Mouse (Mus musculus): ENCODE measurements around the gene Prcd.
A peak's percentile ranks its signal among the peaks of the same experiment; 100 is the strongest.

The Prcd gene

DNA sequence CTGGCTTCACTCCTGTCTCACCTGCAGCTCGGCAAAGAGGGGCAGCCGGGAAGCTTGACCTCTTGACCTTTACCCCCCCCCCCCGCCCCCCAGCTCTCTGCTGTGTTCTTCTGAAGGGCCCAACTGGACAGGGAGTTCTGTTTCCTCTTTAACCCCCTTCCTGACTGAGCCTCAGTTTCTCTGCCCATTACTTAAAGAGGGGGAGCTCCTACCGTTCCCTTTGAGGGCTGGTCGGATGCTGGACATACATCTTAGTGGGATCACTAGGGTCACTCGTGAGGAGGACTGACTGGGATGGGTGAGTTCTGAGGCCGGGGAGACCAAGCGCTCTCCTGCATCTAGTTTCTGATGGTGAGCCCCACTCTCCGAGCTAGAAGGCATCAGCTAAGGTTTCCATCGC, at the start of gene Prcd:
Gene Prcd (plus strand): TSS at position 301 of the 400 bp plus-strand sequence.
- no peak for DNase-seq

DNA sequence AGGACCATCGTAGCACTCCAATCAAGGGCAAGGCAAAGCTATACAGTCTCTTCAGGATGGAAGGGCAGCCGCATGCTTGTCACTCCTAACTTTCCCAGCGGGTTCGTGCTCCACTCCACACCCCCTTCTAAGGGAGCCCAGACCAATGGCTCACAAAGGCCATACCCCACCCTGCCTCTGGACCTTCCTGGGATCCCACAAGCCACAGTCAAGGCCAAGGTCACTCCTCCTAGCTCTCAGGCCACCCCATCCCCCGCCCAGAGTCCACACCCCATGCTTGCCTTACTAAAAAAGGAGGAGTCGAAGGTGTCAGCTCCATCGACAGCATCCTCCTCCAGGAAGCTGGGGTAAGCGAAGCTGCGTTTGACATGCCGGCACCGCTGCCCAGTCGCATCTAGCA, 49.2 kb upstream of the Prcd start:
- no peak for DNase-seq

DNA sequence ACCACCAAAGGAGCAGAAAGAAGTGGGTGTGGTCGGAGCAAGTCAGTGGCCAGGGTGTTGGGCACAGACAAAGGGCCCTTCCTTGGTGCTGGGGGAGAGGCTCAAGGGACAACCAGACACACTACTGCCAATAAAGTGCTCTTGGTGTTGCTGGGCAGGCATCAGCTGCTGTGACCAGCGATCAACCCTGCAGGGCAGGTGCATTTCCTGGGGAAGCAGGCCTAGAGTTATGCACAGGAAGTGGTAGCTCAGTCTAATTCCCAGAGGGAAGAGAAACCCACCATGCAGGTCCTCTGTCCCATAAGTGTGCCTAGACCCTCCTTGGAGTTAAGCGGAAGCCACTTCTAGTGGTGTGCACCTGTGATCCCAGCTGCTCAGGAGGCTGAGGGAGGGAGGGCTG, 45.6 kb upstream of the Prcd start:
- peak; percentile 2 for DNase-seq

DNA sequence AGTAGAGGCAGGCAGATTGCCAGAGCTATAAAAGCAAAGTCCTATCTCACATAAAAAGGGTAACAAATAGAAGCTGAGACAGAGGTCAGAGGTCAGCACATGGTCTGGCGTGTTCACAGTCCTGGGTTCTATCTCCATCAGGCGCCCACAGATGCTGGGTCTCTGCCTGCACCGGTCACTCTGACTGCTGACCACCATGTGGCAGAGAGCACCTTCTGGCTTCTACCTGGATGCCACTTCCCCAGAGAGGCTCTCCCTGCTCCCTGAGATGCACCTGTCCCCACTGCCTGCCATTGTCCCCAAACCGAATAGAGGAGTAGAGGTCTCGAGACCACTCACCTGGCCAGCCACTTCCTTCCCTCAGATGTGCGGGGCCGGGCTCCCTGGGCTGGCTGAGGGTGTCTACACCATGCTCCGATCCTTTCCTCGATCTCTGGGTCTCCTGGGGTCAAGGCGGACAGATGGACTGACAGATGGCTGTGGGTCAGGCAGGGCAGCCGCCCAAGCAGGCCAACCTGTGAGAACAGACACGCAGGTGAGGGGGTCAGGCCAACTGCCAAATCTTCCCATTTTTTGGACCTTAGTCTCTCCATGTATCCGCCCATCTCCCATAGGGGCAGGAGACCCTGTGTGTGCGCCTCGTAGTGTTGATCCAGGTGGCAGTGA, 43.2 kb upstream of the Prcd start:
- peak; percentile 3 for DNase-seq

DNA sequence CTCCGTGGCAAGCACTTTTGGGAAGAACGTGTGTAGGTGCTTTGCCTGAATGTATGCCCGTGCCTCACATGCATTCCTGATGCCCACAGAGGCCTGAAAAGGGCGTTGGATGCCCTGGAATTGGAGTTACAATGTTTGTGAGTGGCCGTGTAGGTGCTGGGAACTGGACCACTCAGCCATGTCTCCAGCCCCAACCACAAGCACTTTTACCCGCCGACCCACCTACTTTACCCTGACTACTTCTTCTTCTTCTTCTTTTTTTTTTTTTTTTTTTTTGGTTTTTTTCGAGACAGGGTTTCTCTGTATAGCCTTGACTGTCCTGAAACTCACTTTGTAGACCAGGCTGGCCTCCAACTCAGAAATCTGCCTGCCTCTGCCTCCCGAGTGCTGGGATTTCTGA, 42.2 kb upstream of the Prcd start:
- peak; percentile 2 for DNase-seq

DNA sequence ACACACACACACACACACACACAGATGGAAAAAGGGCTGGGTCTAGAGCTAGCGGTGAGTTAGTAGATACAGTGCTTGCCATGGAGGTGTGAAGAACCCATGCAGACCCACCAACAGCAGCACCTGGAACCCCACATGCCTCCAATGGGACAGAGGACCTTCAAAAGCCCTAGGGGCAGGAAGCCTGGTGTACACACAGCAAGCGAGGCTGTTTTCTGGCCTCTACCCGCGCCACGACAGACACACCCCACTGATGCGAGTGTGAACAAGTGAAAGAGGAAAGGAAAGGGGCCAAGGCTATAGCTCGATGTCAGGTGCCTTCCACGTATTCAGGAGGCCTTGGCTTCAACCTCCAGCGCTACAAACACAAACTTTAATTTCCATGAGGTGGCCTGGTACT, 41.5 kb upstream of the Prcd start:
- DNase-seq: no peak

DNA sequence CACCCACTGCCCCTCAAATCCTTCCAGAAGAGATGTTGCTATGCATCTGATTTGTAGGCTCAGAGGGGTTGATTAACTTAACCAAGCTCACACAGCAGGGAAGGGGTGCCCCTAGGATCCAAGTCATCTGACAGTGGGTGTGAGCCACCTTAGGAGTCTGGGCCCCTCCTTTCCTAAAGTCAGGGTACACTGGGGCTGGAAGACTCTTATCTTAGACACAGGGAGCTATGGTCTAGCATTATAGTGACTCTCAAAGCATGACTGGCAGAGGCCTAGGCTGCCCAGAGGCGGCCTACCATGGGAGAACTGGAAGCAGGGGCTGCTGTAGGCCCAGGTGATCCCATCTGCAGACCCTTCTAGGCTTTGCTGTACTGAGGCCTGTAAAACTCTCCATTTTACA, 40.8 kb upstream of the Prcd start:
- DNase-seq: peak; percentile 31

DNA sequence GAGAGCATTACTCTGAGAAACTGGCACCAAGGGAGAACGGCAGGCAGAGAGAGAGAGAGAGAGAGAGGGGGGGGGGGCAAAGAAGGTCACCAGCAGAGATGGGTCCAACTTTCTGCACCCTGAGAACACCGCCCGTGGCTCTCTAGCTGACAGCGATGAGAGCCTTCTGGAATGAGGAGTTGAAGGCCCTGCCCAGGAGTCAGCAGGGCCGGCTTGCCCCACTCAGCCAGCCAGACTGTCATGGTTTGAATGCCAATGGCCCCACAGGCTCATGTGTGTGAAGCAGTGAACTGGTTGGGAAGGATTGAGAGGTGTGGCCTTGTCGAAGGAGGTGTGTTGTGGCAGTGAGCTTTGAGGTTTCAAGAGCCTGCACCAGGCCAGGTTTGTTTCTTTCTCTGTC, 40.1 kb upstream of the Prcd start:
- no peak for DNase-seq

DNA sequence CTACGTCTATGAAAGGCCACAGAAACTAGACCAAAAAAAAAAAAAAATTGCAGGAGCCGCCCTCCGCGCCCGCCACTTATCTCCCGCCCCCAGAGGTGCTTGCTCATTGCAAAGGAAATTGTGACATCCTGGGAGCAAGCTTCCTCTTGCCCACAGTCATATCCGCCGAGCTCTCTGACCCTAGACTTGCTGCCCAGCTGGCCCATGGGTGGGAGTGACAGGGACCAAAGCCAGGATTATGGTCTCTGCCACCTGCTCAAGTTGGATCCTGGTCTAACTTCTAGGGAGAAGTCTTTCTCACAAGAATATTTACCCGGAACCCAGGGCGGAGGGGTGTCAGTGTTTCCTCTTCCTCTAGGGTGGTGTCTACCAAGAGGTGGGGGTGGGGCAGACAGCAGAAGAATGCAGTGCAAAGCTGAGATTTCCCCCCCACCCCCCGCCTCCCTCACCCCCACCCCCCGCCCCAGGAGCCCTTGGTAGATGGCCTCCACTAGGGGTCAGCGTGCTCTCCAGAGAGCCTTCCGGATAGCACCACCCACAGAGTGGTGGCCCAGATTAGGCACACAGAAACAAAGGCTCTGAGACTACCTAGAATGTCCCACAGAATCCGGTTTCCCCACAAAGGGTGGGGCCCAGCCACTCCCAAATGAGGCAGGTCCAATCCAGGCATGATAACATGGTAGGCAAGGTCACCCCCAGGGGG, 37.4 kb upstream of the Prcd start:
- peak; percentile 89 for DNase-seq

DNA sequence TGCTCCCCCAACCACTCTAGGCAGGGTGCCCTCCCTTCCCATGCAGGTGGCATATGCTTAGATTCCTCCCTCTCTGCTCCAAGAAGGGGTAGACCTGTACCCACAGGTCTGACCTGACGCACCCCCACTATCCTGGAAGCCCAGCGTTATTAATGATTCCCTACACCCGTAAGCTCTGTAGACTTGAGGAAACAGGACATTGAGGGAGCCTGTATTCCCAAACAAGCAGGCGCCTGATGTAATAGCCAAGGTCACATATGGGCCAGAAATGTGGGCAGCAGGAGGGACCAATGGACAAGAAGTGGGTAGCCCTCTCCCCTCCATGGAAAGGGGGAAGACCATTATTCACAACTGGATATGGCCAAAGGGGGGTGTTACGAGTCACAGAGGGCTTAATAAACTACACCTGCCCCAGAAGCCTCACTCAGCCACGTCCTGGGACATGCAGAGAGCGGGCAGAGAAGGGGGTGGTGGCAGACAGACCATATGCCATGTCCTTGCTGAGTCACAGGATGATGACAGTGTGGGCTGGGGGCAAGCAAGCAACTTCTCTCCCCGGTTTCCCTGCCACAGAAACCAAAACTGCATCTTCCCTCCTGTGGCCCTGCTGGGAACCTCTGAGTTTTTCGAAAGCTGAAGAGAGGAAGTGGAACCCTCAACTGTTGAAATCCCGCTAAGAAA, 36.8 kb upstream of the Prcd start:
- no peak for DNase-seq

DNA sequence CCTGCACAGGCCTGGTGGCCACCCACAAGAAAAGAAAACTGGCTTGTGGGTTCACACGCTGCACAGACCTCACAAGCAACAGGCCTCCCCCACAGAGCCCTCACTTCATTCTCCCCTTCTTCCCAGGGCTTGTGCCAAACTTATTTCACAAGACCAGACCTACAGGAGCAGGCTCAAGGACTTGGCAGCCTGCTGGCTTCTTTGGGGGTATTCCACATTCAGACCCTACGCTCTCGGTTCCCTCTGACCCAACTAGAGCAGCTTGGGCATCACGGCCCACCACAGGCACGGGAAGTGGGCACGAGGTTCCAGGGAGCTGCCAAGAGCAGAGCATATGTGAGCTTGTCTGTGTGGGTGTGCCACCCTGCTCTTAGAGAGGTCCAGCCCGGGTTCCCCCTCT, 35.7 kb upstream of the Prcd start:
- no peak for DNase-seq

DNA sequence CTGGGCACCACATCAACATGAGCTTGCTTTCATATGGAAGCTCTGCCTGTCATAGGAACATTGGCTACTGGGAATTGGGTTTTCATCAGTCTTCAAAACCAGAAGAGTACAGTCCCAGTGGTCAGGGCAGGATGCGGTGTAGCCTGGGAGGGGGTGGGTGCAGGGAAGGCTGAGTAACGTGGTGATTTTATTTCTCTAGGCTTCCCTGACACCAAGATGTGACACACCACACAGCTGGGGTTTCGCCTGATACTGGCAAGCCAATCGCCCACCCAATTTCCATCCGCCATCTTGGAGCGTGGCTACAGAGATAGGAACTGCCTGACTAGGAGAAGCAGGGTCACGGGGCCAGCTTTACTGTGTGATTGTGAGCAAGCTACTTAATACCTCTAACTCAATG, 34.7 kb upstream of the Prcd start:
- peak; percentile 59 for DNase-seq

DNA sequence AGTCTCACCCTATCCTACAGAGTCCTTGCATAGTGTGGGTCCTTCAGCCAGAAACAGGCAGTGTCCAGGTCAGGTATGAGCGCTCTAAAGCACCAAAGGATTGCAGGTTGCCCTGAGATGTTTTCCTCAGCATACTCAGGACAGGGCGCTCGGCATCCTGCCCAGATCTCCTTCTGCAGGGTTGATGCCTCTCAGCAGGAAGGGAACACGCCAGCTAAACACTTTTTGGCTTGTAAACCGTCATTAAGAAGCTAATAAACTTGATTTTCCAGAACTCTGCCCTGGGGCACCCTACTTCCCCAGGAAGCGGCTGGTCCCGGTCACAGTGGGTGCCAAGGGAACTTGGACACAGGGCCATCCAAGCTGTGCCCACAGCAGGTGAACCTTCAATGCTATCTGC, 34.2 kb upstream of the Prcd start:
- no peak for DNase-seq

DNA sequence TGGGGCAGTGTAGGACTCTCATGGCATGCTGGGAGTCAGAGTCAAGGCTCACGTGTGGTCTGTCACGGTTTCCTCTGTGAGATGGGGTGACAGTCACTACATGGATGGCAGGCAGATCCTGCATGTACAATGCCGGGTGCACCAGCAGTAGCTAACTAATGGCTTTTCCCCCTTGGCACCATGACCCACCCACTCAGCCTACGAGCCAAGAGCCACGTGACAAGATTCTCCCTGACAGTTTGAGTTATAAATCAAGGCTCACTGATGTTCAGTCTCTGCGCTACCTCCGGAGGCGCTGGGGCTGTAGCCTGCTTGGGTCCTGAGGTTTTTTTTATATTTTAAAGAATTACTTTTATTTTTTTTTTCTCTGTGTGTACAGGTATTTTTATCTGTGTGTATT, 33.8 kb upstream of the Prcd start:
- DNase-seq: no peak

DNA sequence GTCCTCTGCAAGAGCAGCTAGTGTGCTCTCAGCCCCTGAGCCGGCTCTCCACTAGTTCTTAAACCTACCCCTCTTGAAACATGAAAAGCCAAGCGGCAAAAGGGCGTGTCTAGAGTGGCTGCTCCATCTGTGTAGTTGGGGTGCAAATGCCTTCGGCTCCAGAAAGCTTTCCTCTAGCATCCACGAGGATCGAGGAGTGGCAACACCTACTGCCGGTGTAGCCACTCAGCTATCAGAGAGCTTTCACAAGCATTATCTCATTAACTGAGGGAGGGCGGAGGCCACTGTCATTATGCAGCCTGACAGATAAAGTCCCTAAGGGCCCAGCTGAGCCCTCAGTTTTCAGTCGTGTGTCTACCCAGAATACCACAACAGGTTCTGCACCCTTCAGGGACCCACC, 33.3 kb upstream of the Prcd start:
- peak; percentile 84 for DNase-seq

DNA sequence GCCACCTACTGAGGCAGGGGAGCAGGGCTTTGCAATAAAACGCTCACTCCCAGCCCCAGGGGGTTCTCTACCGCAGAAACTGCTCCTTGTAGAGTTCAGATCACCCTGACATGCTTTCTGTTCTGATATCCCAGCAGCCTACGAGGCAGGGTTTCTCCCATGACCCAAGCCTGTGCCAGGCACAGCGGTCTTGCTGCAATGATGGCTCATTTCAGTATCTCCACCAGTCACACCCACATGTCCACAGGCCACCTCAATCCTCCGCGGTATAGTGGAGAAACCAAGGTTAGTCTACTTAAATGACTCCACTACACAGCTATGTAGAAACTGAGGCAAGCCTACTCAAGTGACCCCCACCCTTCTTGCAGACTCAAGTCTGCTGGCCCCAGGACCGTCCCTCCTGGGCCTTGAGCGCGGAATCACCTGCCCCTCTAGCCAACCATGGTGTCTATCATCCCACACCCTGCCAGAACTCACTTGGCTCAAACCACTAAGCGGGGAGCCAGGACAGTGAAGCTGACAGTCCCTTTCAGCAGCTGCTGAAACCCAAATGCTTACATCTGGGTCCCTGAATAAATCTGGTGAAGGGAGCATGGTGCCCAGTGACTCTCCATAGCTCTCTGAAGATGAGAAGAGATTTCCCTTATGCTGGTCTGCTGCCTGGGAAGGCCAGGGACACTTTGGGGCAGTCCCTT, 32.6 kb upstream of the Prcd start:
- DNase-seq: peak; percentile 63

DNA sequence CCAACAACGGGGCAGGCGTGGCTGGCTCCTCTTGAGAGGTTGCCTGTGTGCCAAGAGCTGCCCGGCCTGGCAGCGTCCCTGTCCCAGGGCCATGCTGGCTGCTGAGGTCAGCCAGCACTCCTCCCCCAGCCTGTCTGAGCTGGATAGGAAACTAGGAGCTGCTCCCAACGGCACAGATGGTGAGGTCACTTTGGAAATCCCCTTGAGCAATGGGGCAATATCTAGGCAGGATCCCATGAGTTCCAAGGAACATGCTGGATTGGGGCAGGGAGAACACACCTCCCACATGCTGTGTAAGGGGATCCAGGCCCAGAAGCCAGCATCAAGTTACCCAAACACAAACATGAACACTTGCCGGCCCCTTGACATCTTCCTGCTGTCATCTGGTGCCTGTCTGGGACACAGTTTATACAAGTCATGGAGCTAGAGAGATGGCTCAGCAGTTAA, 32.1 kb upstream of the Prcd start:
- DNase-seq: no peak

DNA sequence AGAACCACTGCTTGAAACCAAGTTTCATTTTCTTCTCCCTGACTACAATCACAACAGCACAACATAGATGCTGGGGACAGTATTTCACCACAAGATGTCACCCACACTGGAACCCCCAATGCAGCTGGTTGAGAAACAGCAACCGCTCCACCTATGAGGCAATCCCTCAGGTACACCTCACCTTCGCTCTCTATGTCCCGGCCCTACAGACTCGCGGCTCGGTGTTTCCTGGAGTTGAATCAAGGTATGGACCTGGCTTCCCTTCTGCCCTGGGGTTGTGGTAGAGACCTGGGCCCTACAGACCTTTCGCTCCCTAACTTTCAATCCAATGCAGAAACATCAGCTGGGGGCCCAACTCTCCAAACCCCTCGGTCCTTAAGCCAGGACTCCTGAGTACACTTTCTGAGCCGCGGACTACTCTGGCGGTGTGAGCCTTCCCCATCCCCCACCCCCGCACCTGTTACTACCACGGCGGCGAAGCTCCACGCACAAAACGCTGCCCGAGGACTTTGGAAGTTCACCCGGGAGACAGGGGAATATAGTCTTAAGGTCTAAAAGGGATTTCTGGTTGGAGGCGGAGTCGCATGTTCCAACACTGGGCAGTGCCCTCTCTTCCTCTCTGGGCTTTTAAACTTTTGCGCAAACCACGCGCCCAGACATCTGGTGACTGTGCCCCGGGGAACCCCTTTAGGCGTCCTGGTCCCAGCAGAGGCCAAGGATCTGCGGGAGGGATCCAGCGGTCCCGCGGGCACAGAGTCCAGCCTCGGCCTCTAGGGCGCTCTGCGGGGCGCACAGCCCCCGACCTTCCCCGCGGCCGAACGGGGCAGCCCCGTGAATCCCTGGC, 29.8 kb upstream of the Prcd start:
- peak; percentile 52 for DNase-seq

DNA sequence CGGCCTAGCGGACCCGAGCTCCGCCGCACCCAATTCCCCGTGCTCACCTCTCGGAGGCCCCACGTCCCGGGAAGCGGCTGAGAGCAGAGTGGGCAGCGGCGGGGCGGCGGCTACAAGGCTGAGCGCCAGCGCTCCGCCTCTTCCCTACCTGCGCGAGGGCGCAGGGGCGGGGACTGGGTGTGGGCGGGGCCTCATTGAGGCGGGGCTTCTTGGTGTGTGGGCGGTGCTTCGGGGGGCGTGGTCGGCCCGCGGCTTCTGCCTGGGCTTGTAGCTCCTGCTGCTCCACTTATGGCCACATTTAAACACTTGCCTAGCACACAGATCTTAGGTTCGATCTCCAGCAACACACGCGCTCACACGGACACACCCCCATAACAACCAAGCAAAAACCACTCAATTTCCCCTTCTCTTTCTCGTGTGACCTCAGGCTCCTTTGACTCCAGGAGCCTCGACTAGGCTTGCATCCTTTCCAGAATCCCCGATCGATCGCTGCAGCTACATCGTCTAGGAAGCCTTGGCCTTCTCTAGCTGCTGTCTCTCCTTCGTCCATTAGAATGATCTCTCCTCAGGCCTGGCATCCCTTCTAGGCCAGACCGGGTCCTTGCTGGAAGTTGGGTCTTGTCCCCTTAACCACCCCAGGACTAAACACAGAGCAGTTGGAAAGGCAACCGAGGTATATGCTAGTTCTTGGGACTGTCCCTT, 29.1 kb upstream of the Prcd start:
- DNase-seq: peak; percentile 94

DNA sequence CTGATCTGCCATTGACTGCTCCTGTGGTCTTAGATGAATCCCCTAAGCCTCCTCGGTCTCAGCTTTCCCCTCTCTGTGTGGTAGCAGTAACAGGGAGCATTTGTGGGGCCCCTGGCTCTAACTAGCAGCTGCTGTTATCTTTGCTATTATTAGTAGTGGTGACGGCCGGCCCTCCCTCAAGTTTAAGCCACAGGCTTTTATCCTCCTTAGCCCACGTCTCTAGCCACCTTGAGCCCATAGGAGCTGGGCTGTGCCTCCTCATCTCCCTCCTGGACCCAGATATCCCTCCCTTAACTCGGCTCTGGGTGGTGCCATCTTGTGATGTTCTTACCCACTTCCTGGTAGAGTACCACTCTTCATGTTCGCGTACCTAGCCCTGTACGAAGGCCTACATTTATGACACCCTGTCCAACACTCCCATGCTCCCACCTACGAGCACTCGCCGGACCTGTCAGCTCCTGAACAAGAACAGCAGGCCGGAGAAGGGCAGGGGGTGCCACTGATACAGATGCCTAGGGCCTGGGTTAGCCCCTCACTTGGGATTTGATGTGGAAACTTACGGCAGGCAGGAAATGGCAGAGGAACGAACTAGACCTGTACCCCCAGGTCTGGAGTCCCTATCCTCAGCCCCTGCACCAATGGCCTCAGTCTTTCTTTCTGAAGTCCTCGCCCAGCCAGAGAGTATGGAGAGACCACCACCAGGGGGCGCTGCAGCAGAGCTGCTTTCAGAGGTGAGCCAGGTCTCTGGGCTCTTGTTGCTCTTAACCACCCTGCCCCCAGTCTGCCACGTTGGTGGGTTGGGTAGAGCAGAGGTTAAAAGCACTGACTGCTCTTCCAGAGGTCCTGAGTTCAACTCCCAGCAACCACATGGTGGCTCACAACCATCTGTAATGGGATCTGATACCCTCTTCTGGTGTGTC, 28.0 kb upstream of the Prcd start:
- DNase-seq: peak; percentile 89

All from liver (tissue).